Mouse (Mus musculus) kidney, adult 2 months (tissue): ENCODE data around the gene Rac3. TPM values are rescaled to one million over a fixed set of nuclear protein-coding genes. Genes with fewer than 3 reads are reported as not detected.

Experiments
- DNase-seq: peaks from one replicate; pipeline ENCODE4 v3.0.0; 2021
- H3K27ac ChIP-seq: fragments of 200-500 bp; 2 replicates; pipeline ENCODE4 v1.5.1; 2012; ENCODE audit warnings: low read depth, low read length, control low read depth, inconsistent platforms; ENCODE audit not compliant: insufficient read depth
- H3K27me3 ChIP-seq: fragments of 200-500 bp; replicated peaks from 2 replicates; pipeline ENCODE4 v1.6.1; 2012; ENCODE audit warnings: mild to moderate bottlenecking, moderate library complexity, low read length, inconsistent platforms; ENCODE audit not compliant: control insufficient read depth, insufficient read depth
- H3K36me3 ChIP-seq: fragments of 200-500 bp; 2 replicates; pipeline ENCODE4 v1.6.1; 2012; ENCODE audit warnings: mild to moderate bottlenecking, moderate library complexity, low read length, inconsistent platforms; ENCODE audit not compliant: control insufficient read depth, insufficient read depth
- H3K4me1 ChIP-seq: fragments of 200-500 bp; 2 replicates; pipeline ENCODE4 v1.6.1; 2011; ENCODE audit warnings: low read length; ENCODE audit not compliant: control insufficient read depth, insufficient read depth
- H3K4me3 ChIP-seq: fragments of 200-500 bp; 2 replicates; pipeline ENCODE4 v1.5.1; 2011; ENCODE audit warnings: mild to moderate bottlenecking, low read depth, low read length, control low read depth; ENCODE audit not compliant: insufficient read depth
- CTCF ChIP-seq: fragments of 200-500 bp; conservative IDR thresholded peaks from 2 replicates; pipeline ENCODE4 v1.5.1; 2011; ENCODE audit warnings: low read depth, mild to moderate bottlenecking, control low read depth, low read length, moderate library complexity, mixed read lengths; ENCODE audit not compliant: insufficient read depth, insufficient read length
- POLR2A ChIP-seq: fragments of 200-500 bp; IDR thresholded peaks from one replicate; pipeline ENCODE4 v1.6.1; 2011; ENCODE audit warnings: low read depth, low read length, control low read depth
- WGBS: fragments of 180-500 bp; shearing (Covaris S2); methylation state at CpG from one replicate; pipeline ENCODE4 v1.1.7; 2018; 5-methylcytosine and 5-hydroxymethylcytosine counted together
- polyA plus RNA-seq: library from polyadenylated mRNA; depleted of rRNA; stranded (reverse); fragments of >200 nt; gene quantifications from 2 replicates; pipeline ENCODE4 v1.2.3, GENCODE M21; 2012

Gene Rac3
- polyA plus RNA-seq, 1 experiment, result 14.5 TPM

DNA sequence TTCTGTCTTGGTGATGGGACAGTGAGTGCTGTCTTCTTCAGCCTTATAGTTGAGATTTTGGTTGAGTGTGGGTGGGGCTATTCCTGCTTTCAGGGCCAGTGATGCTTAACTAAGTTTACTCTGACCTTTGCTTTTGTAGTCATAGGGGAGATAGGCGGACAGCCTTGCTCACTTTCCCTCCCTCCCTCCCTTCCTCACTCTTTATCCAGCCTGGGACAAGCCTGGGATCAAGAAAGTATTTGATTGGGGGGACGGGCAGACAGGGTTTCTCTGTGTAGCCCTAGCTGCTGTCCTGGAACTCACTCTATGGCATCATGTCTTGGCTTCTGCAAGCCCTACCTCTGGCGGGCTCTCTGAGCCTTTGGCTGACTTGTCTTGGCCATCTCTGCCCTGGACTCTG is 27.8 kb upstream of the Rac3 start:
- Histone ChIP-seq H3K4me1 (peaks cover 27% of the 10 kb centered on the region), H3K4me3 (no peak overlapping the region), H3K36me3 (0 out of 2 replicates have a peak, but pooled peaks cover 3% of the 10 kb centered on the region), H3K27ac (peak overlapping the region; percentile 71), H3K27me3 (no peaks in the 10 kb centered on the region)
- 57% methylated on average over 3 of the region's 3 CpGs for WGBS
- DNase-seq, result peak; percentile 72
- TF ChIP-seq POLR2A (no peak), CTCF (no peak)

DNA sequence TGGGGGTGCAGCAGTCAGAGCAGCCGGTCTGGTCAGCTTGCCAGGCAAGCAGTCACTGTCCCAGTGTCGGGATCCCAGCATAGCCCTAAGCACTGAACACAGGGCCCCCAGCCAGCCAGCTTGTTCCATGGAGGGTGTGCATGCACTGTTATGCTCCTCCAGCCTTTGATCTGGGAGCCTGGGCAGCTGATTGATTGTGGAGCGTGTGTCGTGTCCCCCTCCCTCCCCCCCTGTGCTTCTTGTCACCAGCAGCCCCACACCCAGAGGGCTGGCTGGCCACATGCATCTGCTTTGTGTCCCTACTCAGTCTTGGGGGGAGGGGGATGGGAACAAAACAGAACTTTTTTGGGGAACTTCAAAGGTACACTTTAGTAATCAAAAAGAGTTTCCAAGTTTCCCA is 26.1 kb upstream of the Rac3 start:
- Histone ChIP-seq H3K4me3 (no peak overlapping the region), H3K27me3 (no peaks in the 10 kb centered on the region), H3K4me1 (peaks cover 27% of the 10 kb centered on the region), H3K36me3 (no peaks in the 10 kb centered on the region), H3K27ac (0 out of 2 replicates have a peak overlapping the region, but pooled peaks have one; percentile 20)
- no peak for DNase-seq
- no peak for TF ChIP-seq CTCF
- no peak for TF ChIP-seq POLR2A
- WGBS, result 37% methylated on average over 4 of the region's 4 CpGs

DNA sequence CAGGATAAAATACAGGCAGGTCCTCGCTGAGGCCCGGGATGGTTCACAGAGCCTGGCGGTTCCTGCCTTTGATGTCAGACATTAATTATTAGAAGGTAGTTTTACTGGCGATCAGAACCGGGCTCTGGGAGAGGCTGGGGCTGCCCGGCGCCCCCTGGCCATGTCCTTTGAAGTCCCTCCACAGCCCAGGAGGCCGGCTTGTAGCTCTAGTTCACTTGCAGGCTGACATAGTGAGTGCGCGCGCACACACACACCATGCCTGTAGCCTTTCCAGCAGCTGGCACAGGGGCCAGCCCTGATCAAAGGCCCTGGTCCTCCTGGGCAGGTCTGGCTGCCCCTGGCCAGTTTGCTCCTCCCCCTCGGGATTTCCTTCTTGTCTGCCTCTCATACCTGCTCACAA is 25.6 kb upstream of the Rac3 start:
- Histone ChIP-seq H3K36me3 (no peaks in the 10 kb centered on the region), H3K4me1 (peaks cover 27% of the 10 kb centered on the region), H3K4me3 (no peak overlapping the region), H3K27me3 (no peaks in the 10 kb centered on the region), H3K27ac (peak overlapping the region; percentile 39; the same call in 1 of the 2 replicates)
- 47% methylated on average over 12 of the region's 12 CpGs for WGBS
- peak; percentile 84 for DNase-seq
- TF ChIP-seq POLR2A (no peak), CTCF (no peak)

DNA sequence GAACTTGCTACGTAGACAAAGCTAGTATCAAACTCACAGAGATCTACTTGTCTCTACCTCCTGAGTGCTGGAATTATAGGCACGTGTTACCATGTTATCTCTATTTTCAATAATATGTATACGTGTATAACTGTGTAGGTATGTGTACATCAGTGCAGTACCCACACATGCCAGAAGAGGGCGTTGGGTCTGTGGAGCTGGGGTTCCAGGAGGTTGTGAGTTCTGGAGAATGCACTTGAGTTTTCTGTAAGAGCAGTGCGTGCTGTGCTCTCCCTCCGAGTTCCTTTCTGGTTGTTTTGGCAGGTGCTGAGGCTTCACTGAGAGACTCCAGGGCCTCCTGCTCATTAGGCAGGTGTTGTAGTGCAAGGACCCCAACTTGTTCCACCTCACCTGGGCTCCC is 24.7 kb upstream of the Rac3 start:
- WGBS, result 94% methylated on average over 6 of the region's 6 CpGs
- TF ChIP-seq CTCF (0 out of 2 replicates have a peak, but pooled peaks have one; percentile 19), POLR2A (no peak)
- Histone ChIP-seq H3K36me3 (no peaks in the 10 kb centered on the region), H3K27me3 (no peaks in the 10 kb centered on the region), H3K4me1 (peaks cover 27% of the 10 kb centered on the region), H3K27ac (no peak overlapping the region), H3K4me3 (no peak overlapping the region)
- no peak for DNase-seq

DNA sequence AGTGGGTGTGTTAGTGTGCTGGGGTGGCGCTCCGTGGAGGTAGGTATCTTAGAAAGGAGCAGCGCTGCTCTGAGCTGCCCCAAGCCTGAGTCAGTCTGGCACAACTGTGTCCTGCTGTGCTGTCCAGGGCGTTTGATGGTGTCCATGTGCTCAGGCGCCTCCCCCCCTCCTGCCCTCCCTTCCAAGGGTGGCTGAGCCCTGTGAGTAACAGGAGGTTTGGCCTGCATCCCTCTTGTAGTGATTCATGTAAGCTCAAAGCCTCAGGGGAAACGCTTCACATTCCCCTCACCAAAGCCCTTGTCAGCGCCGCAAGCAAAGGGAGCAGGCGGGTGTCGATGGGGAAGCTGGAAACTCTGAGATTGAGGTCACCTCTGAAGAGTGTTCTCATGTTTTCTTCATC is 23.5 kb upstream of the Rac3 start:
- Histone ChIP-seq H3K27me3 (no peaks in the 10 kb centered on the region), H3K4me3 (no peak overlapping the region), H3K4me1 (peaks cover 19% of the 10 kb centered on the region), H3K36me3 (no peaks in the 10 kb centered on the region), H3K27ac (no peak overlapping the region)
- no peak for TF ChIP-seq CTCF
- TF ChIP-seq POLR2A, result no peak
- WGBS, result 54% methylated on average over 10 of the region's 10 CpGs
- peak; percentile 37 for DNase-seq

DNA sequence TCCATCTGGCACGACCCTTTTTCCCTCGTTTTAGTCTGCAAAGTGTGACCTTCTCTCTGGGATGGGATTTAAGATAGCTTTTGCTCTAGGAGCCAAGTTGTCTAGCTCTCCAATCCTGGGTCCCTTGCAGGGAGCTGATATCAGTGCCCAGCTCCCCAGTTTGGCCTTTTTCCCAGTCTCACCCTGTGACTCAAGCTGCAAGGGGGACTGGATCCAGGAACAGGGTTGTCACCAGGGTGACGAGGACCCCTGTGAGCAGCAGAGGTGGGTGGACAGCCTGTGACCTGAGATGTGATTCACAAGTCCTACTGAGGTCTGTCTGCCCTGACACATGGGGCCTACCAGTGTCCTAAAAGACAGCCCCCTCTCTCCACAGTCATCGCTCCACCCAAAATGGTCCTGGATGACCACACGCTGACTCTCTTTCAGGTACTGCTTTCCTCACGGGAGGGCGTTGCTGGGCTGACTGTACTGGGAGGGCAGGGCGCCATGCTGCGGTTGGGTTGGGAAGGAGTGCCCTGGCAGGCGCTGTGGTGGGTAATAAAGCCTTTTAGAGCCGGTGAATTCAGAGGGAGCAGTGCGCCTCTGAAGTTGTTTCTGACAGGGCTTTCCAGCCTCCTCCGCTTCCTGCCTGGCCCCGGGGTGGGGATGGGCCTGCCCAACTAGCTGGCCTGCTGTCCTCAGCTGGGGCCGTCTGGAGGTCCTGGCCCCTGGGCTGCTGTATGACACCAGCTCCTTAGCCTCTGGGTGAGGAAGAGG is 17.4 kb upstream of the Rac3 start:
- Histone ChIP-seq H3K4me3 (no peak overlapping the region), H3K27me3 (no peaks in the 10 kb centered on the region), H3K27ac (no peak overlapping the region), H3K4me1 (no peaks in the 10 kb centered on the region), H3K36me3 (no peaks in the 10 kb centered on the region)
- no peak for DNase-seq
- TF ChIP-seq POLR2A (no peak), CTCF (no peak)
- 72% methylated on average over 15 of the region's 15 CpGs for WGBS

DNA sequence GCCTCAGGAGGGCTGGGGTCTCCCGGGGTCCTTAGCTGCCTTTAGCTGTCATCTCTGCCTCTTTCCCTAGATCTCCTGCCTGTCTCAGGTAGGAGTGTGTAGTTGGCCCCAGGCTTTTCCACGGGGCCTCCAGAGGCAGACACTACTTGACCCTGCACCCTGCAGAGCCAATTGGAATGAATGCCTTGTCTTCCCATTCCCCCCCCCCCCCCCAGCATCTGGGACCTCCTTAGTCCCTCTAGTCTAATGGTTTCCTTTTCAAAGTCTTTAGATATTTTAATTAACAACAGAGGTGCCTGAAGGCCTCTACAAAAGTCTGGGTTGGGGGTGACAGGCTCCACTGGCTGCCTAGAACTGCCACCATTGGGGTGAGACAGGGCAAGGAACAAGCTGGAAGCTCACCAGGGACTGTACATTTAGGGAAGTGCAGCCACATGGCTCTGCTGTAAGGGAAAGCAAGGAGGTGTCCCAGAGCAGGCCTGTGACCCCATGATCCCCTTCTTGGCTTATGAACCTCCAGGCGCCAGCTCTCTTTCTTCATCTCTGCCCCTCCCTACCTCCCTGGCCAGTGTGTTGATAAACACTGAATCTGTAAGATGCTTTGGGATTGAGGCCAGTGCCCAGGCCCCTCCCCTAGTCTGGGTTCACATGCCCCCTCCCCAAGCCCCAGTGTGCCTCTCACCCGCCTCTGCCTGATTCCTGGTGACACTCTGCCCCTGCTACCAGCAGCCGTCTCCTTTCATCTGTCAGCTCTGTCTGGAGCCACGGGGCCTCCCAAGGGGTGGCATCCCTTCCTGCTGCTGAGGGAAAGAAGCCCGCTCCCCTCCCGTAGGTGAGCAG is 16.6 kb upstream of the Rac3 start:
- H3K27ac ChIP-seq, result no peak overlapping the region
- DNase-seq, result no peak
- WGBS, result 71% methylated on average over 8 of the region's 8 CpGs
- H3K4me3 ChIP-seq, result no peak overlapping the region
- TF ChIP-seq CTCF (no peak), POLR2A (no peak)
- no peaks in the 10 kb centered on the region for H3K27me3 ChIP-seq
- no peaks in the 10 kb centered on the region for H3K36me3 ChIP-seq
- no peaks in the 10 kb centered on the region for H3K4me1 ChIP-seq
